Mouse (Mus musculus): ENCODE data around the gene Vstm2l. TPM values are rescaled to one million over a fixed set of nuclear protein-coding genes. Genes with fewer than 3 reads are reported as not detected.
A peak's percentile ranks its signal among the peaks of the same experiment; 100 is the strongest.

The Vstm2l gene
- polyA plus RNA-seq, 1 experiment from 2014 or later, result 0.30 TPM

- 69% methylated on average over 4 of the region's 4 CpGs for WGBS
- no peaks in the 10 kb centered on the region for H3K36me3 ChIP-seq
- H3K4me1 ChIP-seq (replicated peaks), result peaks cover 12% of the 10 kb centered on the region
- H3K4me2 ChIP-seq, result no peak overlapping the region
- no peak for ATAC-seq (ENCODE audit: insufficient number of reproducible peaks, insufficient read depth, low FRiP score, low TSS enrichment, low read depth)
- no peak overlapping the region for H3K27ac ChIP-seq
- H3K9ac ChIP-seq (replicated peaks), result no peak overlapping the region
- H3K9me3 ChIP-seq, result no peaks in the 10 kb centered on the region
- no peak overlapping the region for H3K4me3 ChIP-seq (replicated peaks)
- H3K27me3 ChIP-seq, result peaks cover 4% of the 10 kb centered on the region; the same call in 1 of the 2 replicates
Observed at GRCm38 (mm10) chr2:157897131-157897530, 17.3 kb upstream of the Vstm2l start.

- H3K27ac ChIP-seq, result no peak overlapping the region
- H3K27me3 ChIP-seq, result peaks cover 59% of the 10 kb centered on the region
Observed at GRCm38 (mm10) chr2:157913204-157913636, 1.2 kb upstream of the Vstm2l start.

DNA sequence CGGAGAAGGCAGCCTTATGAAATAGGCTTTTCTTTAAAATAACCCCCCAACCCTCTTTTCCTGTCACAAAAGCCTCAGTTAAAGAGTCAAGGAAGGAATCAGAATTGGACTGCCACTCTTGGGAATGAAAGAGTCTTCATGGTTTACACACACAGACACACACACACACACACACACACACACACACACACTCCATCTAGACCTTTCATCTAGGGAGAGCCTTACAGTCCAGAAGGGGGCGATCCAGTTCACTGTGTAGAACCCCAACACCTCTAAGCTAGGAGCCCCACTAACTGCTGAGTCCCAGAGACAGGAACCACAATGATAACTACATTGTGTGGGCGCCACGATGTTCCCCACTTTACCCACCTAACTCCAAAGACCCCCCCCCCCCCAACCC, 748 bp upstream of the Vstm2l start:
- Histone ChIP-seq H3K9ac (replicated peaks) (no peak overlapping the region), H3K4me2 (no peak overlapping the region), H3K4me3 (replicated peaks) (no peak overlapping the region), H3K9me3 (no peaks in the 10 kb centered on the region), H3K27ac (no peak overlapping the region), H3K27me3 (peaks cover 64% of the 10 kb centered on the region), H3K36me3 (no peaks in the 10 kb centered on the region), H3K4me1 (replicated peaks) (peaks cover 8% of the 10 kb centered on the region)
- no peak for ATAC-seq (ENCODE audit: insufficient number of reproducible peaks, insufficient read depth, low FRiP score, low TSS enrichment, low read depth)
- 4% methylated on average over 4 of the region's 4 CpGs for WGBS

More at GRCm38 (mm10) chr2:157913204-157913636, 1.2 kb upstream of the Vstm2l start:
- Histone ChIP-seq H3K4me3 (replicated peaks) (no peak overlapping the region), H3K9ac (replicated peaks) (no peak overlapping the region), H3K9me3 (no peaks in the 10 kb centered on the region), H3K4me1 (replicated peaks) (peaks cover 8% of the 10 kb centered on the region), H3K4me2 (no peak overlapping the region), H3K36me3 (no peaks in the 10 kb centered on the region)
- no peak for ATAC-seq (ENCODE audit: insufficient number of reproducible peaks, insufficient read depth, low FRiP score, low TSS enrichment, low read depth)
- under 1% methylated on average over 16 of the region's 16 CpGs for WGBS

GRCm38 (mm10) chr2:157914889-157915517, 550 bp downstream of the Vstm2l start:
- WGBS, result 43% methylated on average over 43 of the region's 43 CpGs
- peaks cover 70% of the 10 kb centered on the region for H3K27me3 ChIP-seq

DNA sequence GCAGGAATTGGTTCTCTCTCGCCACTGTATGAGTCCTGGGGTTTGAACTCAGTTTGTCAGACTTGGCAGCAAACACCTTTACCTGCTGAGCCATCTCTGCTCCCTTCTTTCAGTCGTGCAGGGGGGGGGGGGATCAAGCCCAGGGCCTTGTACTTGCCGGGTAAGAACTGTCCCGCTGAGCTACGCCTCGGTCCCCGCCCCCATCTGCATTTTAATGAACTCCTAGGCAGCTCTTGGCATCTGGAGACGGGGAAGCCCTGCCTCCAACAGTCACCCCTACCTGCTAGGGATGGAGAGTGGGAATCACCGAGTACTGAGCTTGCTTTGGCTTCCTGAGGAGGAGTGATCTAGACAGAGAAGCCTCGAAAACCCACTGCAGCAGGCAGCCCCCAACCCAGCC, 4.1 kb downstream of the Vstm2l start:
- no peak overlapping the region for H3K9ac ChIP-seq (replicated peaks)
- H3K9me3 ChIP-seq, result no peaks in the 10 kb centered on the region
- WGBS, result 10% methylated on average over 10 of the region's 10 CpGs
- peaks cover 17% of the 10 kb centered on the region for H3K4me1 ChIP-seq (replicated peaks)
- H3K36me3 ChIP-seq, result no peaks in the 10 kb centered on the region
- no peak overlapping the region for H3K4me2 ChIP-seq
- ATAC-seq (ENCODE audit: insufficient number of reproducible peaks, insufficient read depth, low FRiP score, low TSS enrichment, low read depth), result no peak
- peaks cover 82% of the 10 kb centered on the region for H3K27me3 ChIP-seq
- H3K27ac ChIP-seq, result no peak overlapping the region
- no peak overlapping the region for H3K4me3 ChIP-seq (replicated peaks)

More at GRCm38 (mm10) chr2:157914889-157915517, 550 bp downstream of the Vstm2l start:
- Histone ChIP-seq H3K4me1 (replicated peaks) (peaks cover 8% of the 10 kb centered on the region), H3K36me3 (no peaks in the 10 kb centered on the region), H3K4me3 (replicated peaks) (peak overlapping the region; percentile 40), H3K9ac (replicated peaks) (no peak overlapping the region), H3K9me3 (no peaks in the 10 kb centered on the region), H3K4me2 (peak overlapping the region; percentile 57), H3K27ac (no peak overlapping the region)
- ATAC-seq (ENCODE audit: insufficient number of reproducible peaks, insufficient read depth, low FRiP score, low TSS enrichment, low read depth), result no peak

- 69% methylated on average over 7 of the region's 7 CpGs for WGBS
- Histone ChIP-seq H3K27ac (no peak overlapping the region), H3K9ac (replicated peaks) (no peak overlapping the region), H3K4me3 (replicated peaks) (no peak overlapping the region), H3K4me1 (replicated peaks) (peaks cover 13% of the 10 kb centered on the region), H3K4me2 (no peak overlapping the region), H3K9me3 (no peaks in the 10 kb centered on the region), H3K27me3 (peaks cover 69% of the 10 kb centered on the region), H3K36me3 (no peaks in the 10 kb centered on the region)
- no peak for ATAC-seq (ENCODE audit: insufficient number of reproducible peaks, insufficient read depth, low FRiP score, low TSS enrichment, low read depth)
Observed at GRCm38 (mm10) chr2:157921551-157921950, 7.1 kb downstream of the Vstm2l start.

DNA sequence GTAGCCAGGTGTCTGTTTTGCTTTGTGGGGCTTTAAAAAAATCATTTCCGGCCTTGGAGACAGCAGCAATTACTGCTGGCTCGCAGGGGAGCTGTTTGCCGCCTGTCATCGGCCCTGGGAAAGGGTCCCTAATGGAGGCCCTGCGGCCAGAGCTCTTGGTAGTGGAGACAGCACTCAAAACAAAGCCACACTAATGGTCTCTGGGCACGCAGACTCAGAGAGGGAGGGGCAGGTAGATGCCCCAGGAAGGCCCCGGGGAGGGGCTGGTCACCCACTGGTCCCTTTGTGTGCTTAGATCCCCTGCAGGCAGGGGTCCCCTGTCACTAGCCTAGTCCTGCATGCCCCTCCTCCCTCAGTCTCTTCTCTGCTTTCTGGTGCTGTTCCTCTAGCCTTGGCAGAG, 9.0 kb downstream of the Vstm2l start:
- 2% methylated on average over 7 of the region's 7 CpGs for WGBS
- H3K4me2 ChIP-seq, result peak overlapping the region; percentile 11; the same call in 1 of the 2 replicates
- peaks cover 58% of the 10 kb centered on the region for H3K27me3 ChIP-seq
- H3K9ac ChIP-seq (replicated peaks), result 0 out of 2 replicates have a peak overlapping the region, but pooled peaks have one; percentile 23
- H3K9me3 ChIP-seq, result no peaks in the 10 kb centered on the region
- ATAC-seq (ENCODE audit: insufficient number of reproducible peaks, insufficient read depth, low FRiP score, low TSS enrichment, low read depth), result 0 out of 2 replicates have a peak, but pooled peaks have one; percentile 15
- no peak overlapping the region for H3K27ac ChIP-seq
- no peak overlapping the region for H3K4me3 ChIP-seq (replicated peaks)
- no peaks in the 10 kb centered on the region for H3K36me3 ChIP-seq
- H3K4me1 ChIP-seq (replicated peaks), result peaks cover 30% of the 10 kb centered on the region

- no peak overlapping the region for H3K4me2 ChIP-seq
- no peak for ATAC-seq (ENCODE audit: insufficient number of reproducible peaks, insufficient read depth, low FRiP score, low TSS enrichment, low read depth)
- H3K4me3 ChIP-seq (replicated peaks), result no peak overlapping the region
- no peaks in the 10 kb centered on the region for H3K9me3 ChIP-seq
- 70% methylated on average over 5 of the region's 5 CpGs for WGBS
- H3K27ac ChIP-seq, result no peak overlapping the region
- no peaks in the 10 kb centered on the region for H3K36me3 ChIP-seq
- H3K9ac ChIP-seq (replicated peaks), result no peak overlapping the region
- H3K4me1 ChIP-seq (replicated peaks), result peaks cover 31% of the 10 kb centered on the region
- peaks cover 52% of the 10 kb centered on the region for H3K27me3 ChIP-seq
Observed at GRCm38 (mm10) chr2:157924504-157924903, 10.1 kb downstream of the Vstm2l start.

- Histone ChIP-seq H3K9me3 (no peaks in the 10 kb centered on the region), H3K4me3 (replicated peaks) (no peak overlapping the region), H3K9ac (replicated peaks) (no peak overlapping the region), H3K36me3 (no peaks in the 10 kb centered on the region), H3K27me3 (peaks cover 34% of the 10 kb centered on the region), H3K27ac (no peak overlapping the region), H3K4me1 (replicated peaks) (peaks cover 34% of the 10 kb centered on the region), H3K4me2 (no peak overlapping the region)
- 65% methylated on average over 7 of the region's 7 CpGs for WGBS
- ATAC-seq (ENCODE audit: insufficient number of reproducible peaks, insufficient read depth, low FRiP score, low TSS enrichment, low read depth), result no peak
Observed at GRCm38 (mm10) chr2:157926502-157926901, 12.0 kb downstream of the Vstm2l start.

GRCm38 (mm10) chr2:157926927-157927326, 12.5 kb downstream of the Vstm2l start:
- Histone ChIP-seq H3K4me1 (replicated peaks) (peaks cover 34% of the 10 kb centered on the region), H3K4me3 (replicated peaks) (no peak overlapping the region), H3K4me2 (no peak overlapping the region), H3K9ac (replicated peaks) (no peak overlapping the region), H3K36me3 (no peaks in the 10 kb centered on the region), H3K9me3 (no peaks in the 10 kb centered on the region), H3K27ac (no peak overlapping the region), H3K27me3 (peaks cover 30% of the 10 kb centered on the region)
- 73% methylated on average over 3 of the region's 3 CpGs for WGBS
- no peak for ATAC-seq (ENCODE audit: insufficient number of reproducible peaks, insufficient read depth, low FRiP score, low TSS enrichment, low read depth)

DNA sequence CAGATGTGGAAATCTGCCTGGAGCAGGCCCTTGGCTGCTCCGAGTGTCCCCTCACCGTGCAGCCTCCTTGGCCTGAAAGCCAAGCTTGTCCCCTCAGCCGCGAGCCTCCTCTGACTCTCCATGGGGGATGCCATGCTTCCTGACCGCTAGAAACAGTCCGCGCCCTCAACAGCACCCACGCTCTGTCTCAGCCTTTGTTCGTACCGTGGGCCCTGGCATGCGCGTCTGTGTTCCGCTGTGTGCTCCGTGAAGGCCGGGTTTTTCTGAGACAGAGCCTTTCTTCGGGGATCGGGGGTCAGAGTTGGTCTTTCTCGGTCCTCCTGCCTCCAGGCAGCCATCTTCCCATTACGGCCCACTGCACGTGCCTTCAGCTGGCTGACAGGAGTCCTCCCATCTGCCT, 12.9 kb downstream of the Vstm2l start:
- Histone ChIP-seq H3K27me3 (peaks cover 28% of the 10 kb centered on the region), H3K4me1 (replicated peaks) (peaks cover 34% of the 10 kb centered on the region), H3K9ac (replicated peaks) (0 out of 2 replicates have a peak overlapping the region, but pooled peaks have one; percentile 1), H3K4me2 (no peak overlapping the region), H3K27ac (no peak overlapping the region), H3K4me3 (replicated peaks) (no peak overlapping the region), H3K36me3 (no peaks in the 10 kb centered on the region), H3K9me3 (no peaks in the 10 kb centered on the region)
- WGBS, result 61% methylated on average over 20 of the region's 20 CpGs
- ATAC-seq (ENCODE audit: insufficient number of reproducible peaks, insufficient read depth, low FRiP score, low TSS enrichment, low read depth), result no peak

GRCm38 (mm10) chr2:157927815-157928214, 13.4 kb downstream of the Vstm2l start:
- peaks cover 25% of the 10 kb centered on the region for H3K27me3 ChIP-seq
- WGBS, result 15% methylated on average over 2 of the region's 2 CpGs
- no peak overlapping the region for H3K27ac ChIP-seq
- no peak overlapping the region for H3K4me2 ChIP-seq
- peaks cover 32% of the 10 kb centered on the region for H3K4me1 ChIP-seq (replicated peaks)
- no peak overlapping the region for H3K4me3 ChIP-seq (replicated peaks)
- no peak for ATAC-seq (ENCODE audit: insufficient number of reproducible peaks, insufficient read depth, low FRiP score, low TSS enrichment, low read depth)
- H3K9me3 ChIP-seq, result no peaks in the 10 kb centered on the region
- H3K36me3 ChIP-seq, result no peaks in the 10 kb centered on the region
- 0 out of 2 replicates have a peak overlapping the region, but pooled peaks have one; percentile 1 for H3K9ac ChIP-seq (replicated peaks)
